Mouse (Mus musculus) megakaryocyte, embryonic 14.5 days (primary cell): ENCODE results near the gene Mtmr11. TPM values are rescaled to one million over a fixed set of nuclear protein-coding genes. Genes with fewer than 3 reads are reported as not detected.
A peak's percentile ranks its signal among the peaks of the same experiment; 100 is the strongest.
"Not testable (repeated sequence)": the region's sequence is repeated elsewhere in the genome, so short reads cannot be mapped to it uniquely, and the experiment has no call there.

Experiments used
- H3K27me3 ChIP-seq: replicated peaks from 2 replicates; pipeline ENCODE3; 2012; ENCODE audit warnings: inconsistent platforms
- H3K36me3 ChIP-seq: replicated peaks from 2 replicates; pipeline ENCODE3; 2012; ENCODE audit warnings: low read length, inconsistent platforms, mixed read lengths
- H3K4me1 ChIP-seq: 2 replicates; pipeline ENCODE4 v1.6.1; 2012; ENCODE audit warnings: inconsistent platforms
- H3K4me3 ChIP-seq: replicated peaks from 2 replicates; pipeline ENCODE3; 2012; ENCODE audit warnings: moderate library complexity, mild to moderate bottlenecking, inconsistent platforms
- H3K9me3 ChIP-seq: 2 replicates; pipeline ENCODE4 v1.6.1; 2012; ENCODE audit warnings: inconsistent platforms
- FLI1 ChIP-seq: IDR thresholded peaks from 2 replicates; pipeline ENCODE4 v1.6.1; 2012; ENCODE audit warnings: low read length, inconsistent platforms, mixed read lengths
- GATA1 ChIP-seq: IDR thresholded peaks from 3 replicates; pipeline ENCODE4 v1.6.1; 2012; ENCODE audit warnings: mixed read lengths, low read length, inconsistent platforms, borderline replicate concordance
- polyA plus RNA-seq: library from polyadenylated mRNA; stranded (reverse); fragments of >175 nt; gene quantifications from 2 replicates; pipeline ENCODE4 v1.2.3, GENCODE M21; 2012; ENCODE audit warnings: low replicate concordance; ENCODE audit not compliant: insufficient read depth

Mtmr11 gene
- polyA plus RNA-seq, 1 experiment = 0.57 TPM

DNA sequence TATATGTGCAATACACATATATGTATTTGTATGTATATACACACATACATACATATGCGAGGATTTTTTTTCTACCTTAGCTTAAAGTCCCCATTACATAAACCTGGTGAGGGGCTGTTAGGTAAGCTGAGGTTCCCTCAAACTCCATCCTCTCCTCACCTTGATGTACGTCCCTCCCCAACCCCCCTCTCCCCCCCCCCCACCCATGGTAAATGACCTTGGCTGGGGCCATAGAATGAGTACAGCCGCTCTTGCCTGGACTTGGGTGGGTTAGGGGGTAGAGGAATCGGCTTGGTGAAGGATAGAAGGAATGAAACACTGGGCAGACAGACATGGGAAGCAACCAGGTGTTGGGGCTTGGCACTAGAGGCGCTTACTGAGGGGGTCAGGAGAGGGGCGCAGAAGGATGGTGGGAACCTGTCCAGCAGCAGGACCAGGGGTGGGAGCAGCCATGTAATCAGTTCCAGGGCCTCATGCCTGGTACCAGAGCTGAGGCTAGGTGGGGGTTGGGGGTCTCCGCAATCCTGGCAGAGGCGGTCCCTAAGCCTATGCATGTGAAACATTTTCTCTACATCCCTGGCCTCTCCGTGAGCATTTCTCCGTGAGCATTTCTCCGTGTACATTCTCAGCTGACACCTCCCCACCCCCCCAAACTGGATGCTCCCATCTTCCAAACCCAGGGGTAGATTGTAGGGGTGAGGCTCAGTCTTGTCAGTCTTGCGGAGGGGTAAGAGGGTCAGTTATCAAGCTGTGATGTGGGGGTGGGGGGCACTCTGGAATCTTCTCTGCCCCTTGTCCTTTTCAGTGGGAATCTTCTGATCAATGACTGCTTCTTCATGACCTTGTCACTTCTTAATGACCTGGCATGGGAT is 19.9 kb downstream of the Mtmr11 start:
- TF ChIP-seq FLI1 = no peak
- TF ChIP-seq GATA1 = no peak
- Histone ChIP-seq H3K4me1 (peaks cover 53% of the 10 kb centered on the region), H3K36me3 (peaks cover 22% of the 10 kb centered on the region), H3K27me3 (peaks cover 7% of the 10 kb centered on the region), H3K9me3 (no peaks in the 10 kb centered on the region), H3K4me3 (peak overlapping the region; percentile 92)

DNA sequence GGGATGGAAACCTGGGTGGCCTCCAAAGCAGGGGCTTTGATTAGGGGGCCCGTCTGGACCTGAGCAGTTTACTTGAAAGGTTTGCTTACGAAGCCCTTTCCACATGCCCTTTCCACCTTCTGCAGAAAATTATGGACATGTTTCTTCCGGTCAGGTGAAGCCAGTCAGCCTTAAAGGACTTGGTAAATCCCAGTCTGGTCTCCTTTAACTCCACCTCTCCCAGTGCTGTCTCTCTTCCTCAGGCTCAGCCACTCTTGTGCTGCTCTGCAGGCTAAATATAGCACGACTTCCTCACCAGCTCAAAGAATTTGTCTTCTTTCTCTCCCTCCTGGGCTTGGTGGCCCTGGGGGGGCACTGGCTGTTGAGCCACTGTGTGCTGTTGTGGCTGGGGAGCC is 20.6 kb downstream of the Mtmr11 start:
- H3K9me3 ChIP-seq = no peaks in the 10 kb centered on the region
- peak overlapping the region; percentile 46 for H3K4me3 ChIP-seq
- TF ChIP-seq FLI1 (no peak), GATA1 (no peak)
- peaks cover 18% of the 10 kb centered on the region for H3K36me3 ChIP-seq
- H3K4me1 ChIP-seq = peaks cover 53% of the 10 kb centered on the region
- peaks cover 7% of the 10 kb centered on the region for H3K27me3 ChIP-seq

GRCm38 (mm10) chr3:96192977-96193376 is 31.2 kb downstream of the Mtmr11 start:
- TF ChIP-seq FLI1 (no peak), GATA1 (no peak)
- peaks cover 8% of the 10 kb centered on the region for H3K27me3 ChIP-seq
- H3K36me3 ChIP-seq = peaks cover 45% of the 10 kb centered on the region
- H3K9me3 ChIP-seq = peaks cover 5% of the 10 kb centered on the region; the same call in 1 of the 2 replicates
- H3K4me3 ChIP-seq = no peak overlapping the region
- H3K4me1 ChIP-seq = peaks cover 70% of the 10 kb centered on the region

GRCm38 (mm10) chr3:96194966-96195365 is 33.2 kb downstream of the Mtmr11 start:
- H3K4me3 ChIP-seq = no peak overlapping the region
- peaks cover 75% of the 10 kb centered on the region for H3K4me1 ChIP-seq
- H3K36me3 ChIP-seq = peaks cover 38% of the 10 kb centered on the region
- TF ChIP-seq GATA1 (no peak), FLI1 (no peak)
- peaks cover 8% of the 10 kb centered on the region for H3K27me3 ChIP-seq
- H3K9me3 ChIP-seq = peaks cover 5% of the 10 kb centered on the region; the same call in 1 of the 2 replicates

DNA sequence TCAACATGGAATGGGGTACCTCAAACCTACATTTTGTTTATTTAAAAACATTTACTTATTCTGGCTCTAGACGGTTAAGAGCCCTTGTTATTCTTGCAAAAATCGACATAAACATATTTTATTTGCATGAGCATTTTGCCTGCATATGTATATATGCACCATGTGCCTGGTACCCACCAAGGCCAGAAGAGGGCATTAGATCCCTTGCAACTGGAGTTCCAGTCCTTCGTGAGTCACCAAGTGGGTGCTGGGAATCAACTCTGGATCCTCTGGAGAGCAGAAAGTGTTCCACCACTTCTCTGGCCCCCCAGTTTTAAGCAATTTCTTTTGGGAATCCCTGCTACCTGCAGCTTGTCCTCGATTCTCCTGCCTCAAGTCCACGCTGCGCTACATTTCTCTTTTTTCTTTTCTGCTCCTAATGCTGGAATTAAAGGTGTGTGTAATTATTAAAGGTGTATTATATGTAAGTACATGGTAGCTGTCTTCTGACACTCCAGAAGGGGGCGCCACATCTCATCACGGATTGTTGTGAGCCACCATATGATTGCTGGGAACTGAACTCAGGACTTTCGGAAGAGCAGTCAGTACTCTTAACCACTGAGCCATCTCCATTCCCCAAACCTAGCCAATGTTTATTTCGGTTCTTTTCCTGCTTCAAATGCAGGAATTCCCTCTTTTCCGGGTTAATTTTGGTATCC is 34.0 kb downstream of the Mtmr11 start:
- Histone ChIP-seq H3K36me3 (peaks cover 30% of the 10 kb centered on the region), H3K9me3 (peaks cover 5% of the 10 kb centered on the region; the same call in 1 of the 2 replicates), H3K4me1 (peaks cover 69% of the 10 kb centered on the region), H3K27me3 (peaks cover 8% of the 10 kb centered on the region), H3K4me3 (no peak overlapping the region)
- TF ChIP-seq GATA1 (no peak), FLI1 (no peak)

- H3K36me3 ChIP-seq = peaks cover 29% of the 10 kb centered on the region
- H3K9me3 ChIP-seq = peaks cover 5% of the 10 kb centered on the region; the same call in 1 of the 2 replicates
- peak overlapping the region; percentile 94 for H3K4me3 ChIP-seq
- H3K4me1 ChIP-seq = peaks cover 65% of the 10 kb centered on the region
- peaks cover 8% of the 10 kb centered on the region for H3K27me3 ChIP-seq
- TF ChIP-seq GATA1 (no peak), FLI1 (no peak)
Measured at GRCm38 (mm10) chr3:96196437-96197128, 34.8 kb downstream of the Mtmr11 start.

DNA sequence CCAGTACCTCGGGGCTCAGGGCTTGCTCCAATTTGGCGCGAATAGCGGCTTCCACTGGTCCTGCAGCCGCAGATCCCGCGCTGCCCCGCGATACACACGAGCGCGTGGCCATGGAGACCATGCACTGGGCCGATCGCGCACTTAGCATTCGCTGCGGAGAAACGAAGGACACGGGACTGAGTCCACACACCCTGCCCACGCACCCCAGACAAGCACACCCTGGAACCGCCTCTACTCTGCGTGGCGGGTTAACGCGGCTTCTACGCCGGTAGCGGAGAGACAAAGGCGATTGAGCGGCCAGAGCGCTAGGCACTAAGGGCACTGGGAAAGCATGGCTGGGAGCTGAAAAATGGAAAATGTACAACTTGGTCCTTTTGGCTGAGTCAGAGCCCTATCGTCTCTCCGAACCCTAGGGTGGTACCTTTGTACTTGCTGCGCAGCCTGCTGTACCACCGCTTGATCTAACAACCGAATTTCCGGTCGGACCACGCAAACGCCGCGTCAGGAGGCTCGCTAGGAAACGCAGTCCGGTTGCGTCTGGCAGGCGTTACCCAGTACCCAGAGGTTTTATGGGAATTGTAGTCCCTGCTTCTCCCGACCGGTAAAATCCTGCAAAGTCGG is 35.4 kb downstream of the Mtmr11 start:
- H3K9me3 ChIP-seq = peaks cover 5% of the 10 kb centered on the region; the same call in 1 of the 2 replicates
- TF ChIP-seq FLI1 (0 out of 2 replicates have a peak, but pooled peaks have one; percentile 28), GATA1 (no peak)
- H3K27me3 ChIP-seq = peaks cover 8% of the 10 kb centered on the region
- peak overlapping the region; percentile 94 for H3K4me3 ChIP-seq
- peaks cover 27% of the 10 kb centered on the region for H3K36me3 ChIP-seq
- peaks cover 60% of the 10 kb centered on the region for H3K4me1 ChIP-seq

DNA sequence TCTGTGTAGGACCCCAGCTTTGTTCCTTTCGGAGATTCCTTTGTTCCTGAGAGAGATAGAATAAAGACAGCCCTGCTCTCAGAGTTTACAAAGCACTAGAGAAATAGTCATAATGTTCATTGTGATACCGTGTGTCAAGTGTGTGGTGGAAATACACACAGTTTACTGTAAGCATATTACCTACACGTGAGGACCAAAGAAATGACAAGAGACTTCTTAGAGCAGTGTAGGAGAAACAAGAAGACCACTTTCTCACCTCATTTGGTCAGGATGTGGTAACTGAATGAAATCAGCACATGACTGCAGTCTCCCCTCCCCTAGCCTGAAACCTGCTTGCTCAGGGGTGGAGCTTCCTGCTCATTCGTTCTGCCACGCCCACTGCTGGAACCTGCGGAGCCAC is 36.4 kb downstream of the Mtmr11 start:
- peak overlapping the region; percentile 94 for H3K4me3 ChIP-seq
- no peak for TF ChIP-seq FLI1
- peaks cover 4% of the 10 kb centered on the region for H3K27me3 ChIP-seq
- H3K36me3 ChIP-seq = peaks cover 22% of the 10 kb centered on the region
- peaks cover 51% of the 10 kb centered on the region for H3K4me1 ChIP-seq
- peaks cover 5% of the 10 kb centered on the region; the same call in 1 of the 2 replicates for H3K9me3 ChIP-seq

GRCm38 (mm10) chr3:96198601-96199251 is 36.9 kb downstream of the Mtmr11 start:
- H3K27me3 ChIP-seq, H3K9me3 ChIP-seq, H3K4me3 ChIP-seq: not testable (repeated sequence)
- Histone ChIP-seq H3K4me1 (peaks cover 46% of the 10 kb centered on the region), H3K36me3 (peaks cover 22% of the 10 kb centered on the region)
